Mouse (Mus musculus): ENCODE results near the gene Pdcd2l. TPM values are rescaled to one million over a fixed set of nuclear protein-coding genes. Genes with fewer than 3 reads are reported as not detected.
A peak's percentile ranks its signal among the peaks of the same experiment; 100 is the strongest.

The Pdcd2l gene
- polyA plus RNA-seq, 1 experiment = 20.2 TPM

DNA sequence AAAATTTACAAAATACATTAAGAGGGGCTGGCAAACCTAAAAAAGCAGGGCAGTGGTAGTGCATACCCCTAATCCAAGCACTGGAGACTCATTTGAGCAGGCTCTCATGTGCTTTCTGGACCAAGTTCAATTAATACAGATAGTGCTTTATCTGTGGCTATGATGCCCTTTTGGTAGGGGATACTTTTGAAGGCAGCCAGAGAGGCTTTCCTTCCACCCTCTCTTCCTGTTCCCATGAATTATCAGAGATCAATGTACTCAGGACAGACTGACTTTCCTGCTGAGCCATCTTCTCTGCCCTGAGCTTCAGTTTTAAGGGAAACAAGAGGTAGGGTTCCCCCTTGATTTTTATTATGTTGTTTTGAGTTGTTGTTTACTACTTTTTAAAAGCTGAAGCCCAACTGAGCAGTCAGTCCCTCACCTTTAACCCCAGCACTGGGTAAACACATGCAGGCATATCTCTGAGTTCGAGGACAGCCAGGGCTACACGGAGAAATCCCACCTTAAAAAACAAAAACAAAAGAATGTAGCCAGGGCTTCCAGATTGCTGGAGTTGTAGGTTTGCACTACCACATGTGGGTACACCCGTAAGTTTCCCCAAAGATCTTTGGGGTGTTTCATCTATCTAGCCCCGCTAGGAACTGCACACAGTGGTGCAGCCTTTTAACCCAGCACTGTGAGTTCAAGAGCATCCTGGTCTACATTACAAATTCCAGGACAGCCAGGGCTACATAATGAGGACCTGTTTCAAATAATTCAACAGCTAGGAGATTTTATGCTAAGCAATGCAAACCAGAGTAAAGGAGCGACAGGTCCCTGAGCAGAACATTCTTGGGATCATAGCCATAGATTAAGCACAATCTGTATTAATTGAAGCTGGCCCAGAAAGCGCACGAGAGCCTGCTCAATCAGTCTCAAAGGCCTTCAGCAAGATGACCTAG, 36.6 kb upstream of the Pdcd2l start:
- Histone ChIP-seq H3K27me3 (ENCODE audit: control insufficient read depth, insufficient read depth, low read length) (no peaks in the 10 kb centered on the region), H3K4me3 (ENCODE audit: extremely low read depth, insufficient read depth, insufficient read length) (peak overlapping the region; percentile 57; the same call in 1 of the 2 replicates), H3K27ac (ENCODE audit: insufficient read depth, low read length) (peak overlapping the region; percentile 32), H3K4me1 (ENCODE audit: control insufficient read depth, insufficient read depth, insufficient read length) (peaks cover 10% of the 10 kb centered on the region; the same call in 1 of the 2 replicates), H3K36me3 (ENCODE audit: control insufficient read depth, insufficient read depth, low read length) (no peaks in the 10 kb centered on the region; the same call in 1 of the 2 replicates)
- DNase-seq (ENCODE audit: low read depth in 1 of 2, low spot score in 2 of 2) = no peak
- no peak for TF ChIP-seq CTCF (IDR thresholded peaks at IDR 0.05; ENCODE audit: extremely low read depth, insufficient read depth, insufficient read length, insufficient replicate concordance)
- TF ChIP-seq POLR2A (IDR thresholded peaks at IDR 0.05; ENCODE audit: low read depth, low read length) = no peak
- 74% methylated on average over 7 of the region's 7 CpGs for WGBS

DNA sequence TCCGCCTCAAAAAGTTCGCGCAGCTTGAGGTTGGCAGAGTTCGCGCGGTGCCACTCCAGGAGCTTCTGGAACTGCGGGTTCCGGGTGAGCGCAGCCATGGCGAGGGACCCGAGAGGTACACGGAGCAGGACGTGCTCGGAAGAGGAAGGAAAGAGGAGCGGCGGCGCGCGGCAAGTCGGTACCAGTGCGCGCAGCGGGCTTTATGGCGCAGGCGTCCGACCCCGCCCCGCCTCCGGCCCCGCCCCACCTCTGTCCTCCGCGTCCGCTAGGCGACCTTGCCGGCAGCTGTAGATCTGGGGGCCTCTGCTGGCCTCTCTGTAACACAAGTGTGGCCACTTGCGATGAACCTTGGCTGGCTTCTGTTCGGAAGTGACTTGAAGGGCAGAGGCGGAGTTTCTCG, 33.7 kb upstream of the Pdcd2l start, which contains the start of gene Gpi1:
Gene Gpi1 (minus strand): TSS at position 221 of the 400 bp plus-strand sequence.
- peak within 1 kb of the TSS; percentile 79 for H3K4me3 ChIP-seq (ENCODE audit: extremely low read depth, insufficient read depth, insufficient read length)
- H3K4me1 ChIP-seq (ENCODE audit: control insufficient read depth, insufficient read depth, insufficient read length) = peaks cover 10% of the 10 kb centered on the region; the same call in 1 of the 2 replicates
- no peaks in the 10 kb centered on the region for H3K27me3 ChIP-seq (ENCODE audit: control insufficient read depth, insufficient read depth, low read length)
- peak; percentile 78 to 80 for DNase-seq (ENCODE audit: low read depth in 1 of 2, low spot score in 2 of 2)
- peaks cover 14% of the 10 kb centered on the region for H3K36me3 ChIP-seq (ENCODE audit: control insufficient read depth, insufficient read depth, low read length)
- TF ChIP-seq POLR2A (IDR thresholded peaks at IDR 0.05; ENCODE audit: low read depth, low read length) (peak; percentile 75), CTCF (IDR thresholded peaks at IDR 0.05; ENCODE audit: extremely low read depth, insufficient read depth, insufficient read length, insufficient replicate concordance) (peak; percentile 31; the same call in 1 of the 2 replicates)
- under 1% methylated on average over 32 of the region's 39 CpGs for WGBS
- peak within 1 kb of the TSS; percentile 69 for H3K27ac ChIP-seq (ENCODE audit: insufficient read depth, low read length)

DNA sequence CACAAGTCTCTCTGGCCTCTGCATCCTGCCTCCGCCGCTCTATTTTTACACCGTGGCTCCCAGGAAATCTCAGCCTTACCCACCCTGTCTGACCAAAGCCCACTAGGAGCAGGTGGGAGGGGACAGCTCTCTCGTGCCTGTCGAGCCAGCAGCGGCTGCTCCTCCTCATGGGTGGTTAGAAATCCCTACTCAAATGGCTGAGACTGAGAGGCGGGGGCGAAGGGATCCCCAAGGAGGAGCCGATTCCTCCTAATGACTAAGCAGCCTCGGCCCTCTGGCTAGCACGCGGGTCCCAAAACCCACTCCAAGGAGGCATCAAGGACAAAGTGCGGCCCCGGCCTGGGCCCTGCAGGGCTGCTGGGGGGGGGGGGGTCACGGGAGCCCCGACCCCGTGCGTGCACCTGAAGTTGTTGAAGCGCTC, 33.2 kb upstream of the Pdcd2l start:
- H3K4me1 ChIP-seq (ENCODE audit: control insufficient read depth, insufficient read depth, insufficient read length) = peaks cover 10% of the 10 kb centered on the region; the same call in 1 of the 2 replicates
- under 1% methylated on average over 19 of the region's 19 CpGs for WGBS
- peak in 1 of 2 experiments; percentile 26 for DNase-seq (ENCODE audit: low read depth in 1 of 2, low spot score in 2 of 2)
- TF ChIP-seq CTCF (IDR thresholded peaks at IDR 0.05; ENCODE audit: extremely low read depth, insufficient read depth, insufficient read length, insufficient replicate concordance) (no peak), POLR2A (IDR thresholded peaks at IDR 0.05; ENCODE audit: low read depth, low read length) (no peak)
- peaks cover 15% of the 10 kb centered on the region for H3K36me3 ChIP-seq (ENCODE audit: control insufficient read depth, insufficient read depth, low read length)
- peak overlapping the region; percentile 79 for H3K4me3 ChIP-seq (ENCODE audit: extremely low read depth, insufficient read depth, insufficient read length)
- H3K27ac ChIP-seq (ENCODE audit: insufficient read depth, low read length) = peak overlapping the region; percentile 69
- no peaks in the 10 kb centered on the region for H3K27me3 ChIP-seq (ENCODE audit: control insufficient read depth, insufficient read depth, low read length)

DNA sequence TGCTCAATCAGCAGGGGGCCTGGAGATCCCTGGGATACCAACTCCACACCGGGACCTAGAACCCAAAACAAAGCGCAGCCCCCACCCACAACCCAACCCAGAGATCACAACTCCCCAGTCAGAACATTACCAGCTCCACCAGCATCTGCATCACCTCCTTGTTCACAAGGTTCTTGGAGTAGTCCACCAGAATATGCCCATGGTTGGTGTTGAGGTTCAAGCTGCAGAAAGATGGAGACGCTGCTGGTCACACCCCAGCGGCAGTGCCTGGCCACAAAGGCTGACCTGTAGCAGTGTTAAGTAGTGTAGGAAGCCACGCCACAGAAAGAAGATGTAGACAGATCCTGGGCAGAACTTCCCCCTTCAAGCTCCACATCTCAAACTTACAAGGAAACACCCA, 32.7 kb upstream of the Pdcd2l start:
- peak overlapping the region; percentile 79 for H3K4me3 ChIP-seq (ENCODE audit: extremely low read depth, insufficient read depth, insufficient read length)
- H3K36me3 ChIP-seq (ENCODE audit: control insufficient read depth, insufficient read depth, low read length) = peaks cover 18% of the 10 kb centered on the region
- H3K27me3 ChIP-seq (ENCODE audit: control insufficient read depth, insufficient read depth, low read length) = no peaks in the 10 kb centered on the region
- 22% methylated on average over 5 of the region's 5 CpGs for WGBS
- peaks cover 10% of the 10 kb centered on the region; the same call in 1 of the 2 replicates for H3K4me1 ChIP-seq (ENCODE audit: control insufficient read depth, insufficient read depth, insufficient read length)
- TF ChIP-seq CTCF (IDR thresholded peaks at IDR 0.05; ENCODE audit: extremely low read depth, insufficient read depth, insufficient read length, insufficient replicate concordance) (no peak), POLR2A (IDR thresholded peaks at IDR 0.05; ENCODE audit: low read depth, low read length) (no peak)
- no peak for DNase-seq (ENCODE audit: low read depth in 1 of 2, low spot score in 2 of 2)
- H3K27ac ChIP-seq (ENCODE audit: insufficient read depth, low read length) = no peak overlapping the region

DNA sequence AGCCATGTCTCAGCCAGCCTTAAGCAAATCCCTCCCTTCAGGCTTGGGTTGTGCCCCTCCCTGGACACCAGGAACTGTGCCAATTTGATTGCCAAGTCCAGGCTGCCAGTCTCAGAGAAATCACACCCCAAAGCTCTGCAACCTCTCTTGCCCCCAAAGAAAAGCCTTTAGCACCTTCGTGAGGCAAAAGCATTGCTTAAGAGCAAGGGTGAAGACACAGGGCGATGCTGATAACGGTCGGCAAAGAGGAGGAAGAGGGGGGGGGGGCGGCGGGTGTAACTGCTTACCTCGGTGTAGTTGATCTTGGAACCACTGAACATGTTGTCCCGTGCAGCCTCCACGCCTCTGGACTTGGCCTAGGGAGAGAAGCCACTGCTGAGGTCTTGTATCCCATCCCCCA, 32.2 kb upstream of the Pdcd2l start:
- Histone ChIP-seq H3K36me3 (ENCODE audit: control insufficient read depth, insufficient read depth, low read length) (peaks cover 20% of the 10 kb centered on the region), H3K27me3 (ENCODE audit: control insufficient read depth, insufficient read depth, low read length) (no peaks in the 10 kb centered on the region), H3K4me1 (ENCODE audit: control insufficient read depth, insufficient read depth, insufficient read length) (peaks cover 10% of the 10 kb centered on the region; the same call in 1 of the 2 replicates), H3K4me3 (ENCODE audit: extremely low read depth, insufficient read depth, insufficient read length) (no peak overlapping the region), H3K27ac (ENCODE audit: insufficient read depth, low read length) (no peak overlapping the region)
- no peak for DNase-seq (ENCODE audit: low read depth in 1 of 2, low spot score in 2 of 2)
- TF ChIP-seq POLR2A (IDR thresholded peaks at IDR 0.05; ENCODE audit: low read depth, low read length) = no peak
- TF ChIP-seq CTCF (IDR thresholded peaks at IDR 0.05; ENCODE audit: extremely low read depth, insufficient read depth, insufficient read length, insufficient replicate concordance) = no peak
- WGBS = 33% methylated on average over 7 of the region's 9 CpGs

DNA sequence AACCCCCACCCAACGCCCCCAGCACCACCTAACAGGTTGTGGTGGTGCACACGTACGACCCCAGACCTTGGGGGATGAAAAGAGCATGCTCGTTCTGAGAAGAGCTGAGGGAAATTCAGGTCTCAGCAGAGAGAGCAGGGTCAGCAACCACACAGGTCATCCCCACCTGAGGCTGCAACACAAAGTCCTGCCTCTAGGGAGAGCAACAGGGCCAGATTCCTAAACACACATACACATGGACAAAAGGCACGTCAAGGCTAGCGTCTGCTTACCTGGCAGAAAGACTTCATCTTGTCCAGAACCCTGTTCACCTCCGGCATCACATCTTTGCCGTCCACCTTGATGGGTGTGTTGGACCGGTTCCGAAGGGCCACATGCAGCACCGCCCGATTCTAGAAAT, 30.4 kb upstream of the Pdcd2l start:
- Histone ChIP-seq H3K36me3 (ENCODE audit: control insufficient read depth, insufficient read depth, low read length) (peaks cover 26% of the 10 kb centered on the region), H3K4me1 (ENCODE audit: control insufficient read depth, insufficient read depth, insufficient read length) (peaks cover 10% of the 10 kb centered on the region; the same call in 1 of the 2 replicates), H3K27me3 (ENCODE audit: control insufficient read depth, insufficient read depth, low read length) (no peaks in the 10 kb centered on the region), H3K4me3 (ENCODE audit: extremely low read depth, insufficient read depth, insufficient read length) (no peak overlapping the region), H3K27ac (ENCODE audit: insufficient read depth, low read length) (no peak overlapping the region)
- TF ChIP-seq CTCF (IDR thresholded peaks at IDR 0.05; ENCODE audit: extremely low read depth, insufficient read depth, insufficient read length, insufficient replicate concordance) (no peak), POLR2A (IDR thresholded peaks at IDR 0.05; ENCODE audit: low read depth, low read length) (no peak)
- 87% methylated on average over 12 of the region's 12 CpGs for WGBS
- no peak for DNase-seq (ENCODE audit: low read depth in 1 of 2, low spot score in 2 of 2)

Data from spleen, adult 2 months (tissue).